Mouse (Mus musculus) kidney, postnatal 36 days (tissue): Measurements from ENCODE around the gene Zbtb5.
"Not testable (repeated sequence)": the region's sequence is repeated elsewhere in the genome, so short reads cannot be mapped to it uniquely, and the experiment has no call there.

Experiments used
- DNase-seq, 2 experiments: peaks; one replicate each; pipeline ENCODE4 v3.0.0; 2021 to 2022; ENCODE audit warnings: mixed read lengths in 2 of 2

Zbtb5 gene

DNA sequence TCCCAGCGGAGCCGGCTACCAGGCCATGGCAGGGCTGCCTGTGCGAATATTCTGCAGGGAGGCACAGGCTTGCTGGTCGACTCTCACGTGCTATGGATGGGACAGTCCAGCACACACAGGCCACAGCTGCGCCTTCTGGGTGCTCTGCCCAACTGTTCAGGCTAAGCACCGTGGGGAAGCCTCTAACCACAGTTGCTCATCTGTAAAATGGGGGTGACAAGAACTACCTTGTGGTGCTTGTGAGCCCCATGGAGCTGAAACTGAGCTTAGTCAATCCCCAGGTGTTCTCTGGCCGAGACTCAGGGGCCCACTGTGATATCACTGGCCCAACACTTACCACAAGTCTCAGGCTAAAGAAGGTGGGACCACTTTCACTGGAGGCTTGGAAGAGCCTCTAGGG, 44.8 kb downstream of the Zbtb5 start:
- DNase-seq = no peak

DNA sequence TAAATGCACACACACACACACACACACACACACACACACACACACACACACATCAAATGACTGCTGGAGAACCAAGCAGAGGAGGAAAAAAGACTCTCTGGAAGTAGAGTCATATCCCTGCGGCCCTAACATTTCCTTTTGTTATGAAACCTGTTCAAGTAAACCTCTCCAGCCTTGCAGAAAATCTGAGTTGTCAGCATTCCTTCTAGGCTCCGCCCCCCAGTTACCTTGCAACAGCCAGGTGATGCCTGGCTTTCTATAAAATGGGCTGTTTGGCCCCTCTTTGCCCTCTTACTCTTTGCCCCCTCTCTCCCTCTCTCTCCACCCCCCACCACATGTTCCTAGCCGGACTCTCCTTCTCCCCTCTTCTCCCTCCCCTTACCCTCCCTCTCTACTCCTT, 46.5 kb downstream of the Zbtb5 start:
- DNase-seq = peak in 1 of 2 experiments; percentile 66

DNA sequence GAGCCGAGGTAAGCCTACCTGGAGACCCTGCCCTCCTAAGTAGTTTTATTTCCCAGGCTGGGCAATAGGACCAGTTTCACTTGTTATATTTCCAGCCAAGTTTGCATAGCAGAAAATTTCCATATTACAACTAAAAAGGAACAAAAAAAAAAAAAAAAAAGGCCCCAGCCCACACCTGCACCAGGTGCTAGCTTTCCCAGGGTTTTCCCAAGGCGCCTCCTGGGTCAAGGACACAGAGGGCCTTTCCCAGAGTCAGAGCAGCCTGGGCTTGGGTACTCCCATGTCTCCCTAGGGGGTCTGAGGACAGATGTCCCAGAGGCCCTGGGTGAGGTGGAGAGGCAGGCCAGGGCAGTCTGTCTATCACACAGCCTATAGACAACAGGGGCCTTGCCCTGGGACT, 47.0 kb downstream of the Zbtb5 start:
- DNase-seq = no peak

DNA sequence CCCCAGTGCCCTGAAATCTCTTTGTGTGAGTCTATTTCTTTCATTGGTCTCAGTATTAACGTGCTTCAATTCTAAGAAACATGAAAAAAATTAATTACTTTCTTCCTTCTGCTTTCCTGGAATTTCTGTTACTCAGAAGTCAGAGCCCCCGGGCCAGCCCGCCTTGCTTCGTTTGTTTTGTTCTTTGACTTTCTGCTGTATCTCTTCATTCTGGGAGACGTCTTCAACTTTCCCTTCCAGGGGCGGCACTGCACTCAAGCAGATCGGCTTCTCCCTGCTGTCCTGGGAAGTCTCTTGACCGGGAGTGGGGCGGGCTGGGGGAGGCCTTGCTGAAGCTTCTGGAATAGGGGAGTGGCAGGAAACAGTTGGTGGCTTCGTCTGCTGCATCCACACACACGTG, 49.1 kb downstream of the Zbtb5 start:
- peak in 1 of 2 experiments; percentile 63 for DNase-seq

DNA sequence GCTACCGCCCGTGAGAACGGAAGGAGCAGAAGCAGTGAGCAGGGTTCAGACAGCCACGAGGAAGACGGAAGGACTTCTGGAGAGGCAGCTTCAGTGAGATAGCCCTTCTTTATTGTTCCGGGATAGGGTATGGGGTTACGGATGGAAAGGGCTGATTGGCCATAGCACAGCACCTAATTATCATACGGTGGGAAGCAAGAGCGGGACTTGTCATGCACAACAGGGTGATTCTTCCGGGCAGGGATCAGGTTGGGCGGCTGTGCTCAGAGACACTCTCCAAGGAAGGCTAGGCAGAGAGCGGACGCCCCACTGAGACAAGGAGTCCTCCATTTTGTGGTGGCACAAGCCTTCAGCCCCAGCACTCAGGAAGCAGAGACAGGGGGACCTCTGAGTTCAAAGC, 53.0 kb downstream of the Zbtb5 start:
- no peak for DNase-seq

DNA sequence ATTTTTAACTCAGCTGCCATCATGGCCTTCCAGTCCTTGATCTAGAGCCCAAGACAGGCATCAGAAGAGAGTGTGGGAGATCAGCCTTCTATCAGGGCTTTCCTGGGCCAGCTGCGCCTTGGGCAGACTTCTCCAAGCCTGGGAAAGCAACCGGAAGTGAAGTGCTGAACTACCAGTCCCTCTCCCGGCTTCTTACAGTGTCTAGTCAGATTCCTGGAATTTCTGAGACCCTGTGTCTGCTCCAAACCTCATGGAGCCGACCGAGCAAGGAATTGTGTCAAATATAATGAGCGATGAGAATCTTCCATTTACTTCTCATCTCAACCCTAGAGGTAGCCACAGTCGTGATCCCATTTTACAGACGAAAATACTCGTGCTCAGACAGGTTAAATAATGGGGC, 53.4 kb downstream of the Zbtb5 start:
- DNase-seq = no peak

DNA sequence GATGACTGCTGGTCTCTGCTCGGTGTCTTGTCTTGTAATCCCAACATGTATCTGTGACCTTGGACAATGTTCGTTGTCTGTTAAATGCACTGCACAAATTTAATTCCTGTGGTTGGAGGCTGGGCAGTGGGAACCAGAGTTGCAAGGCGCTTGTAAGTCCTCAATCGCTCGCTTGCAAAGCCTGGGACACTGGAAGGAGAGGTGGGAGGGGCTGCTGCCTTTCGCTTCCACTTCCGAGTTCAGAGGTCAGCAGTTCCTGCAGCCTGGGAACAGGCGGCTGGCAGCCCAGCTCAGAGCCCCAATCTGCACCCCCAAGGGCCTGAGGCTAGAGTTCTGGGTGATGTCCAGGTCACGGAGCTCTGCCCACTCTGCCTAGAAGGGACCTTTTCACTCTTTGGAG, 59.2 kb downstream of the Zbtb5 start:
- DNase-seq = no peak

DNA sequence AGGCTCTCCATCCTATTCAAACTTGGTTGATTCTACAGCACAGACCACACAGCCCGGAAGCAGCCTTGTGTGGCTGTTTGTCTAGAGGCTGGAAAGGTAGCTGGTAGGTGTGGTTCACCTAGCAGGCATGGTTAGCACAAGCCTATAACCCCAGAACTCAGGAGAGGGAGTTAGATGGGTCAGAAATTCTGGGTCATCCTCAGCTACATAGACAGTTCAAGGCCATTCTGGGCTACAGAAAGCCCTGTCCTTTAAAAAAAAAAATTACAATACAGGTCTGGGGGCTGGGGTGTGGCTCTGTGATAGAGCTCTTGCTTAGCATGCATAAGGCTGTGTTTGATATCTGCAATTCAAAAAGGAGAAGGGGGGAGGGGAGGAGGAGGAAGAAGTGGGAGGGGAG, 63.9 kb downstream of the Zbtb5 start:
- DNase-seq = no peak

DNA sequence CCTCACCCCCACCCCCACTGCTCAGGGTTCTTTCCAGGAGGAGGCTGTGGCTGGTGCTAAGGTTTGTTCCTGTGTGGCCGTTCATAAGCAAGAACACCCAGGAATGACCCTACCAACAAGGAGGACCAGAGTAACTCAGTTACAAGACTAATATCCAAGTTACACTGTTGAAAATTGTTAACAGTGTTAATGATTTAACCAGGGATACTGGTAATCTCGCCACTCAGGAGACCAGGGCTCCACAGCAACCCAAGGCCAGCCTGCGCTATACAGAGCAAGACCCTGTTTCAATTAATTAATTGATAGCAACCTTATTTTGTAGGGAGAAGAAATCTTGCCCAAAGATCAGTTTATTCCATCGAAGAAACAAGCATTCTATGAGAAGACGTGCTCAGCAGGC, 64.7 kb downstream of the Zbtb5 start:
- DNase-seq = no peak

DNA sequence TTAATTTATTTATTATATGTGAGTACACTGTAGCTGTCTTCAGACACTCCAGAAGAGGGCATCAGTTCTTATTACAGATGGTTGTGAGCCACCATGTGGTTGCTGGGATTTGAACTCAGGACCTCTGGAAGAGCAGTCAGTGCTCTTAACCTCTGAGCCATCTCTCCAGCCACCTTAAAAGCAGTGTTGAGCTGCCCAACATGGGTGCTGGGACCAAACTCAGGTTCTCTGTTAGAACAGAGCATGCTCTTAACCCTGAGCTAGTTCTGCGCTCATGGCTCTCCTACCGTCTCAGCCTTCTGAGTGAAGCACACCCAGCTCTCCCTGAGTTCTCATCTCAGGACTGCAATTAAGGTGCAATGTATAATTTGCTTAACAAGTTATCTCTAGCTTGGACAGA, 66.1 kb downstream of the Zbtb5 start:
- DNase-seq = not testable (repeated sequence)

DNA sequence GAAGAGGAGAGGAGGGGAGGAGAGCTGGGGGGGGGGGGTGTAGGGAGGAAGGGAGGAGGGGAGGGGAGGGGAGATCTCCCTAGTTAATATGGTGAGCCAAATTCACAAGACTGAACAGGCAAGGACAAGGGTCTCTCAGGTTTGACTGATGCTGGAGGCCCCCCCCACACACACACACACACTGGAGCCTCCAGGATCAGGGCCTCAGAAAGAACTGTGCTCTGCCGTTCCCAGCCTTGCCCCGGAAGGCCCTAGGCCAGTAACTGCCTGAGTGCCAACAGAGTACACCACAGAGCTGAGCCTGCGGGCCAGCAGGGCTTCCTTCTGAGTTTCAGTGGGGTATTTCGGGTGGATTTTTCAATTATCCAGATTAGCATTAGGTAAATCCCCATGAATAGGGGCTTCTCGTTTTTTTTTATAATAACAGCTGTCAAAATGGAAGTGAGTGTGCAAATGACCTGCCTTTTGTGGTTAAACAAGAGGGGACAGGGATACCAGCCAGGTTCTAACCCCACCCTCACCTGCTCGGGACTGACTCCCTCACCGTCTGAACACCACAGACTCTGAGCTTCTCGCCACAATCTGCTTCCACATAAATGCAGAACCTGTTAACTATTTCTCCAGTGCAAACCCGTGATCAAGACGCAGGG, 67.7 kb downstream of the Zbtb5 start:
- peak; percentile 20 to 61 for DNase-seq

DNA sequence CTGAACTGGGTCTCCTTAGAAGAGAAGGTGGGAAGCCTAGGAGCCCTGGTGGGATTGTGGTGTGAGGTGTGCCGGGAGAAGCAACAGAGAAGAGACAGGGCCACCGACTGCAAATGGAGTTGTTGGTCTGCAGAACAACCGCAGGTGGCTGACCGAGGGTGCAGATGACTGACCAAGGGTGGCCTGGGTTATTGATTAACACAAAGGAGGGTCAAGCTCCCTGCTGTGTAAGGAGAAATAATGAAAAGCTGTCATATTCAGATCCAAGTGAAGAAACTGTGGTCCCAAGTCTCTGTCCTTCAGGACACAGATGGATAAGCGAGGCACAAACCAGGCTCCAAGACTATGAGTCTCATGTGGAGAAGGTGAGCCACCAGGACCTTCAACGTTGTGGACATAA, 68.7 kb downstream of the Zbtb5 start:
- DNase-seq = peak; percentile 76 to 84

DNA sequence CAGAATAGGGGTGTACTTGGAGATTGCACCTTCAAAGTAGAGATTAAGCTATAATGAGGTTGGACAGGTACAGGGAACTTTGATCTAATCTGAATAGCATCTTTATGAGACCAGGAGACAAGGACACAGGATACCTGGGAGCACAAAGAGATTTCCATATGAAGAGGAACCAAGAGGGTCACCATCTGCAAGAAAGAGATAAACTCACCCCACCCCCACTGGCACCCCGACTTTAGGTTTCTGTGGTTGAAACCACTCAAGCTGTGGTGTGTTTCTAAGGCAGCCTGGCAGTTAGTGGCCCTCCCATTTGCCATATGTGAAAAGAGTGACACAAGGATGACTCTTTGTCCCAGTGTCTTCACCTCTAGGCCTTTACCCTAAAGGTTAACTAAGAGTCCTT, 70.0 kb downstream of the Zbtb5 start:
- no peak for DNase-seq
